Mouse (Mus musculus) left cerebral cortex, postnatal 36 days (tissue): Measurements from ENCODE around the gene Vrk3. TPM values are rescaled to one million over a fixed set of nuclear protein-coding genes. Genes with fewer than 3 reads are reported as not detected.
"Not testable (repeated sequence)": the region's sequence is repeated elsewhere in the genome, so short reads cannot be mapped to it uniquely, and the experiment has no call there.

Source experiments
- DNase-seq, 2 experiments: peaks; one replicate each; pipeline ENCODE4 v3.0.0; 2021 to 2022; ENCODE audit warnings: low spot score in 2 of 2, mixed read lengths in 1 of 2
- intact Hi-C: fragments of 180-260 bp; cut with DNase I; formaldehyde crosslinking; loops from one replicate; pipeline ENCODE4 v1.15.1; 2025
- total RNA-seq, 2 experiments: library from RNA; stranded (reverse); gene quantifications; 2 replicates each; pipeline ENCODE4 v1.2.3; 2021

Vrk3 gene
- total RNA-seq, 2 experiments from 2014 or later, result 28.1 to 29.4 TPM

- DNase-seq, result no peak
- intact Hi-C loops, result no loop called here
These were observed 1.1 kb upstream of the Vrk3 start for GRCm38 (mm10) chr7:44747115-44747514.

DNA sequence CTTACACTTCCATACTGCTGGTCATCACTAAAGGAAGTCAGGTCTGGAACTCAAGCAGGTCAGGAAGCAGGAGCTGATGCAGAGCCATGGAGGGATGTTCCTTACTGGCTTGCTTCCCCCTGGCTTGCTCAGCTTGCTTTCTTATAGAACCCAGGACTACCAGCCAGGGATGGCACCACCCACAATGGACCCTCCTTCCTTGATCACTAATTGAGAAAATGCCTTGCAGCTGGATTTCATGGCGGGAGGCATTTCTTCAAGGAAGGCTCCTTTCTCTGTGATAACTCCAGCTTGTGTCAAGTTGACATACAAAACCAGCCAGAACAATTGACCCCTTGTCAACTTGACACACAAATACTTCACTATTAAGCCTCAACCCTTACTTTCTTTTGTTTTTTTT is 2.7 kb downstream of the Vrk3 start, which contains the start of gene Zfp473:
Gene Zfp473 (minus strand): TSS at position 101 of the 400 bp plus-strand sequence.
- intact Hi-C loops, DNase-seq: not testable (repeated sequence)

DNA sequence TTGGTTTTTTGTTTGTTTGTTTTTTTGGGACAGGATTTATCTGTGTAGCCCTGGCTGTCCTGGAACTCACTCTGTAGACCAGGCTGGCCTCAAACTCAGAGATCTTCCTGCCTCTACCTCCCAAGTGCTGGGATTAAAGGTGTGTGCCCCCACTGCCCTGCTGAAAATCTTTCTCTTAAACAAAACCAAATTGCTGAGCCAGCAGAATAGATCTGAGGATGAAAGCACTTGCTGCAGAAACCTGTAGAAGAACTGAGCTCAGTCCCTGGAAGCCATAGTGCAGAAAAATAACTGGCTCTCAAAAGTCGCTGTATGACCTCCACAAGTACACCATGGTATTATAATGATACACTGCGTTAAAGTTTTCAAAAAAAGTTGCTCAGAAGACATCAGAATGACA is 9.0 kb downstream of the Vrk3 start:
- no peak for DNase-seq
- intact Hi-C loops, result no loop called here

DNA sequence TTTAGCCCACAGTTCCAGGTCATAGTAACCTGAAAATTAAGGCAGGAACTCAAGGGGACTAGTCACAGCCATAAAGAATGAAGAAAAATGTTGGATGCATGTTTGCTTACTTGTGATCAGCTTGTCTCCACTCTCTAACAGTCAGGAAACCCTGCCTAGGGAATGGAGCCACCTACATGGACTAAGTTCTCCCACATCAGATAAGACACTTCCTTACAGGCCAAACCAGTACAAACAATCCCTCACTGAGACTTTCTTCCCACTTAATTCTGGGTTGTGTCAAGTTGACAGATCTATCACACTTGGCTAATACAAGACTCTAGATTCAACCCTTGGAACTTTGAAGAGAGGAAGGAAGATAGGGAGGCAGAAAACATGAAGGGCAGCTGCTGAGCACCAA is 12.2 kb downstream of the Vrk3 start:
- no peak for DNase-seq
- intact Hi-C loops, result no loop called here

DNA sequence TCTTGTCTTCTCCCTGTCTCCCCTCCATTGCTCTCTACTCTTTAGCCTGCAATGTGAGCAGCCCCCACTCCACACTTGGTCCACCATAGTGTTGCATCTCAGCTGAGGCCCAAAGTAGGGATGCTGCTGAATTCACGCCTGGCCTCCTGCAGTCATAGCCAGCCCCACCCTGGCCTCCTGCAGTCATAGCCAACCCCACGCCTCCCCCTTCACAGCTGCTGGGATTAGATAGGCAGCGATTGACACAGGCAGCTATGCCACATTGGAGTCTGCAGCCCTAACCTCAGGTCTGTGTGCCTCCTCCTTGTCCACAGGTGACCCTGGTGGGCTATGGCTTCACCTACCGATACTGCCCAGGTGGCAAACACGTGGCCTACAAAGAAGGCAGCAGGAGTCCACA is 19.9 kb downstream of the Vrk3 start:
- intact Hi-C loops, result no loop called here
- no peak for DNase-seq

- no peak for DNase-seq
- intact Hi-C loops, result no loop called here
These were observed 21.9 kb downstream of the Vrk3 start for GRCm38 (mm10) chr7:44770046-44770578.

- DNase-seq, result no peak
- intact Hi-C loops, result no loop called here
These were observed 24.5 kb downstream of the Vrk3 start for GRCm38 (mm10) chr7:44772591-44773204.

GRCm38 (mm10) chr7:44776849-44777498 is 28.8 kb downstream of the Vrk3 start:
- no peak for DNase-seq
- intact Hi-C loops, result no loop called here

DNA sequence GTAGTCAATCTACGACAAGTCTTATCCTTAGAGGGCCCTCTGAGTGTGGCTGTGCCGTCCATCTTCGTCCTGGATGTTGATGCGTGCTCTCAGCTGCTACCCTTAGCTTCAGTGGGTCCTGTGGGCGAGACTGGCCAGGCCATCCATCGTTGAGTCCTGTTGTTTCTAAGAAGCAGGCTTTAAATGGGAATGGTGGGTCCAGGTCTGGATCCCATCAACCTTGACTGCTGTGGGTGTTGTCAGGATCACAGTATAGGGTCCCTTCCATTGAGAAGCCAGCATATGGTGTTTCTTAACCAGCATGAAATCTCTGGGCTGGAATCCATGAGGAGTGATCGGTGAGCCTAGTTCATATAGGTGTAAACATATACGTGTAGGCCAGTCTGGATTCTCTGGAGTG is 31.9 kb downstream of the Vrk3 start:
- intact Hi-C loops, result no loop called here
- no peak for DNase-seq

DNA sequence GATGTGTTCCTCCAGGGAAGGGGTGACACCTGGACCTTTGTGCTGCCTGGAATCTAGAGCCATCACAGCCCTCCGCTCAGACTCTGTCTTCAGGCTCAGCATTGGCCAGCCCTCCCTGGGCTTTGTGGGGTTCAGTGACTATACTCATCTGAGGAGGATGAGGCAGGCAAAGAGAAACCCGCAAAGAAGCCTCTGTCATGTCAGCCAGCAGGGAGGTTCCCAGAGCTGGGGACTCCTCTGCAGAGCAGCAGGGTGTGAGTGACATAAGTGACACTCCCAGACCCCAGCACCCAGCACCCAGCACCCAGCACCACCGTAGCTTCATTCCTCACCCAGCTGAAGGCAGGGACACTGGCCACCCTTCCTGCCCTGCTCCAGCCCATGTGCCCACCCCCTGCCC is 41.3 kb downstream of the Vrk3 start:
- intact Hi-C loops, result loop anchor here (5.0 kb wide), 1 partner anchor 77 kb away; no protein-coding TSS in a partner anchor
- no peak for DNase-seq

DNA sequence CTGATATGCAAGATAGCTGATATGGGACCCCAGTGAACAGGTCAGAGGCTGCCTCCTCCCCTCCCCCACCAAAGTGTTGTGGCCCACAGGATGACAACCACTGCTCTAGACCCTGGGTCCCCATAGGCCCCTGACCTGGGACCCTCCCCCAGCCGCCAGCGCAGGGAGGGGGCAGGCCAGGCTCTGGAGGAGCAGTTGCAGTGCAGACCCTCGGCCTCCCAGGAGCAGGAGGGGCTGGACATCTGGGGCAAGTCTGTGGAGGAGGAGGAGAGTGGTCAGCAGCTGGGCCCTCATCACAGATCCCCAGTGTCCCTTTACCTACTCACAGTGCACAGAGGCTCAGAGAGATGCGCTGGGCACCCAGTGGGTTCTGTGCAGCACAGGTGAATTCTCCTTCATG is 41.9 kb downstream of the Vrk3 start:
- intact Hi-C loops, result no loop called here
- no peak for DNase-seq

GRCm38 (mm10) chr7:44792781-44793180 is 44.6 kb downstream of the Vrk3 start:
- intact Hi-C loops, result no loop called here
- no peak for DNase-seq

- no peak for DNase-seq
- intact Hi-C loops, result no loop called here
These were observed 60.7 kb downstream of the Vrk3 start for GRCm38 (mm10) chr7:44808927-44809326.

DNA sequence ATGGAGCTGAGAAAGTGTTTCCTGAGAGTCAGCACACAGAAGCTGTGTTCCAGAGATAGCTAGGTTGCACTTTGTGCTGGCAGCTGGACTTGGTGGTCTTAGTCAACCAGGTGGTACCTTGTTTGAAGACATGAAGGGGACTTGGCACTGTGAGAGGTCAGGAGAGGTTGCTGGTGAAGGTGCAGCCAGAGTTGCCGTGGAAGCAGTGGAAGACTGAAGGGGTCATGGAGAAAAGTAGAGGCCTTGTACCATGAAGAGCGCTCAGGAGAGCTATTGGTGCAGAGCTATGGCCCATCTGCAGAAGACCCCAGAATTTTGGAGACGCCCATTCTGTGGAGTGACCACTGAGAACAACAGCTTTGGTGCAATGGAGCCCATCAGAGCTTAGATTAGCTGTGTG is 61.3 kb downstream of the Vrk3 start:
- intact Hi-C loops, result no loop called here
- no peak for DNase-seq

GRCm38 (mm10) chr7:44810365-44810764 is 62.2 kb downstream of the Vrk3 start:
- no peak for DNase-seq
- intact Hi-C loops, result no loop called here

DNA sequence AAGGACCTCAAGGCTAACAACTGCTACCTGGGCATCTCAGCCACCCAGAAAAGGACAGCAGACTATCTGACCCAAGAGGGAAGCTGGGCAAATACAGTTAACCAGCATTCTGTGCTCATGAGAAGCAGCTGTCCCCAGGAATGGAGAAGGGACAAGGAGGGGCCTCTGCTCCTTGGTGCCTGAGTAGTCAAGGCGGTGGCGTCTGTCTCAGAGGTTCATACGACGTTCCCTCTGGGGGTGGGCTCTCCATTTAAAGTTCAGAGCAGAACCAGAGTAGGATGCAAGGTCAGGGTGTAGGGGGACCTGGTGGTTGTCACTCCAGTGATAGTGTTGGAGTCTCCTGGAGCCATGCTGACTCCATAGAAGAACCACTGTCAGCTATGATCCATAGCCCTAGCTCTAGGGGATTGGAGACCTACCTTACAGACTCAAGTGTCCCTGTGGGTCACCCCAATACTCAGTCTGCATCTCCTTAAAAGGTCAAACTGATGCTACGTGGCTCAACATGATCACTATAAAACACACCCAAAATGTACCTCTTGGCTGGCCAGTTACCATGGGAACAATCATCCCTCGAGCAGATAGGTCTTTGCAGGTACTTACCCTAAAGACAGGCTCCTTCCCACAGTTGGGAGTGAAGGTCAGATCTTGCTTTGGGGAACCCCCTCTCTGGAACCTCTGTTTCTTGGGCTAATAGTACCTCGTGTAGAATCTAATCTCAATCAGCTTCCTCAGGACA is 62.8 kb downstream of the Vrk3 start:
- intact Hi-C loops, result no loop called here
- DNase-seq, result no peak

DNA sequence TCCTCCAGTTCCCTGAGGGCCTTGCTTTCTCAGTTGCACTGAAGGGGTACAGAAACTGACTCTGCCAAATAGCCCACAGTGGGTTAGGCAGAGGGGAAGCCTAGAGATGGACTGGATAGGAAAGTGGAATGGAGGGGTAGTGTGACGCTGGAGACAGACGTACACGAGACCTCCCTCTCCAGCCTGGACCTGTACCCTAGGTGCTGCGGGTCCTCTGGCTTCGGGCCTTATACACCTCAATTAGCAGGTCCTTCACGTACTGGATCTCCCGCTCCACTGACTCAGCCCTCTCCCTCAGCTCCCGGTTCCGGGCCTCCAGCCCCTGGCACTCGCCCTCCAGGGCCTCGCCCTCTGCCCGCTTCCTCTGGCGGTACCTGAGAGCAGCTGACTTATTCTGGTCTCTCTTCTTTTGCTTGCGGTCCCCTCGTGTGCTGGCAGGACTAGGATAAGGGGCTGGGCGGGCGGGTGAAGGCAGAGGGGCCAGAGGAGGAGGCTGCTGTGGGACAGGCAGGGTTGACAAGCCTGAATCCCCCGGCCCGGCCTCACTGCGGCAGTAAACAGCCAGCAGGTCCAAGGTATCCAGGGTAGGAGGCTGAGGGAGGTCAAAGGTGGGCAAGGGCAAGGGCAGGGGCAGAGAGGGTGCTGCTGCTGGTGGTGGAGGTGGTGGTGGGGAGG is 64.6 kb downstream of the Vrk3 start:
- no peak for DNase-seq
- intact Hi-C loops, result no loop called here

- intact Hi-C loops, result no loop called here
- DNase-seq, result no peak
These were observed 65.8 kb downstream of the Vrk3 start for GRCm38 (mm10) chr7:44813985-44814384.

DNA sequence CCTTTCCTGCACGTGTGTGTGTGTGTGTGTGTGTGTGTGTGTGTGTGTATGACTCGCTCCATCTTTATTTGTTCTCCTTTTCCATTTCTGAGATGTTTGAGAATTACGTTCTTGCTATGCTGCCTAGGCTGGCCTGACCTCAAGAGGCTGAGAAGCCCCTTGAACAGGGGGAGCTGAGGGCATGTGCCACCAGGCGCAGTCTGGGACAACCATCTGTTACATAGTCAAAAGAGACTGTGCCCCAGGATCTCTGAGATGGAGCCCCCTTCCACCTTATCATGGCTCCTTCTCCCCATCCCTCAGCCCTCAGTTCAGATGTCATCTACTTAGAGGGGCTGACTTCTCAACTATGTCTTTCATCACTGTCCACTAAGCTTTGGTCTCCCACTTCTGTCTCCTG is 66.2 kb downstream of the Vrk3 start:
- intact Hi-C loops, result no loop called here
- DNase-seq, result no peak

GRCm38 (mm10) chr7:44814952-44815553 is 66.8 kb downstream of the Vrk3 start:
- intact Hi-C loops, result no loop called here
- DNase-seq, result no peak
